Mouse (Mus musculus): ENCODE data around the gene Map3k21.
A peak's percentile ranks its signal among the peaks of the same experiment; 100 is the strongest.

The Map3k21 gene

GRCm38 (mm10) chr8:125910365-125911228 is at the start of gene Map3k21:
Gene Map3k21, plus strand, starts transcription at chr8:125910450.
- no peak for DNase-seq (ENCODE audit: low spot score in 2 of 2)

GRCm38 (mm10) chr8:125866125-125866524 is 44.1 kb upstream of the Map3k21 start:
- no peak for DNase-seq (ENCODE audit: low spot score in 2 of 2)

- no peak for DNase-seq (ENCODE audit: low spot score in 2 of 2)
Observed at GRCm38 (mm10) chr8:125868552-125868951, 41.7 kb upstream of the Map3k21 start.

GRCm38 (mm10) chr8:125869739-125870138 is 40.5 kb upstream of the Map3k21 start:
- DNase-seq (ENCODE audit: low spot score in 2 of 2) = peak; percentile 31

- DNase-seq (ENCODE audit: low spot score in 2 of 2) = no peak
Observed at GRCm38 (mm10) chr8:125870179-125870702, 40.0 kb upstream of the Map3k21 start.

GRCm38 (mm10) chr8:125870821-125871321 is 39.4 kb upstream of the Map3k21 start:
- peak in 1 of 2 experiments; percentile 8 for DNase-seq (ENCODE audit: low spot score in 2 of 2)

- DNase-seq (ENCODE audit: low spot score in 2 of 2) = no peak
Observed at GRCm38 (mm10) chr8:125872501-125873249, 37.6 kb upstream of the Map3k21 start.

- DNase-seq (ENCODE audit: low spot score in 2 of 2) = no peak
Observed at GRCm38 (mm10) chr8:125873250-125873534, 37.1 kb upstream of the Map3k21 start.

GRCm38 (mm10) chr8:125880447-125880846 is 29.8 kb upstream of the Map3k21 start:
- no peak for DNase-seq (ENCODE audit: low spot score in 2 of 2)

- DNase-seq (ENCODE audit: low spot score in 2 of 2) = no peak
Observed at GRCm38 (mm10) chr8:125887549-125887948, 22.7 kb upstream of the Map3k21 start.

- DNase-seq (ENCODE audit: low spot score in 2 of 2) = no peak
Observed at GRCm38 (mm10) chr8:125889920-125890319, 20.3 kb upstream of the Map3k21 start.

GRCm38 (mm10) chr8:125897388-125897787 is 12.9 kb upstream of the Map3k21 start:
- DNase-seq (ENCODE audit: low spot score in 2 of 2) = no peak

- DNase-seq (ENCODE audit: low spot score in 2 of 2) = no peak
Observed at GRCm38 (mm10) chr8:125897868-125898788, 12.1 kb upstream of the Map3k21 start, which contains the start of gene Pcnx2. Gene Pcnx2, minus strand, starts transcription at chr8:125898317.

- DNase-seq (ENCODE audit: low spot score in 2 of 2) = peak in 1 of 2 experiments; percentile 6
Observed at GRCm38 (mm10) chr8:125898899-125899298, 11.4 kb upstream of the Map3k21 start.

- no peak for DNase-seq (ENCODE audit: low spot score in 2 of 2)
Observed at GRCm38 (mm10) chr8:125901167-125901566, 9.1 kb upstream of the Map3k21 start.

- no peak for DNase-seq (ENCODE audit: low spot score in 2 of 2)
Observed at GRCm38 (mm10) chr8:125902521-125902920, 7.7 kb upstream of the Map3k21 start.

- DNase-seq (ENCODE audit: low spot score in 2 of 2) = no peak
Observed at GRCm38 (mm10) chr8:125905341-125905740, 4.9 kb upstream of the Map3k21 start.

- DNase-seq (ENCODE audit: low spot score in 2 of 2) = no peak
Observed at GRCm38 (mm10) chr8:125907311-125907710, 2.9 kb upstream of the Map3k21 start.

- no peak for DNase-seq (ENCODE audit: low spot score in 2 of 2)
Observed at GRCm38 (mm10) chr8:125909661-125910364, 437 bp upstream of the Map3k21 start.

GRCm38 (mm10) chr8:125911229-125911580 is 955 bp downstream of the Map3k21 start:
- DNase-seq (ENCODE audit: low spot score in 2 of 2) = no peak

- no peak for DNase-seq (ENCODE audit: low spot score in 2 of 2)
Observed at GRCm38 (mm10) chr8:125913206-125913605, 3.0 kb downstream of the Map3k21 start.
